Mouse (Mus musculus): ENCODE measurements around the gene Larp4b. TPM values are rescaled to one million over a fixed set of nuclear protein-coding genes. Genes with fewer than 3 reads are reported as not detected.

The Larp4b gene
- total RNA-seq, 2 experiments from 2014 or later = 103 TPM

DNA sequence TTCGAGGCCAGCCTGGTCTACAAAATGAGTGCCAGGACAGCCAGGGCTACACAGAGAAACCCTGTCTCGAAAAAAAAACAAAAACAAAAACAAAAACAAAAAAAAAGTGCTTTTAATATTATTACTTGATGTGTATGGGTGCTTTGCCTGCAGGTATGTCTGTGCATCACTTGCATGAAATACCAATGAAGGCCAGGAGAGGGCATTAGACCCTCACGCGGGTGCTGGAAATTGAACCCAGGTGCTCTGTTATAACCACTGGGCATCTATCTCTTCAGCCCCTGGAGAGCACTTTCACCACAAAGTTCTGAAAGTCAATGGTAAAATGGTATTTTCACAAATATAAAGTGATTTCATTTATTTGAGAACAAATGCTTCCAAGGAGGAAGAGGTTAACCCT lies 101.9 kb downstream of the Larp4b start:
- no peak for DNase-seq (ENCODE audit: extremely low spot score in 1 of 2, low spot score in 2 of 2)
- intact Hi-C loops (cut with DNase I) = no loop called here

DNA sequence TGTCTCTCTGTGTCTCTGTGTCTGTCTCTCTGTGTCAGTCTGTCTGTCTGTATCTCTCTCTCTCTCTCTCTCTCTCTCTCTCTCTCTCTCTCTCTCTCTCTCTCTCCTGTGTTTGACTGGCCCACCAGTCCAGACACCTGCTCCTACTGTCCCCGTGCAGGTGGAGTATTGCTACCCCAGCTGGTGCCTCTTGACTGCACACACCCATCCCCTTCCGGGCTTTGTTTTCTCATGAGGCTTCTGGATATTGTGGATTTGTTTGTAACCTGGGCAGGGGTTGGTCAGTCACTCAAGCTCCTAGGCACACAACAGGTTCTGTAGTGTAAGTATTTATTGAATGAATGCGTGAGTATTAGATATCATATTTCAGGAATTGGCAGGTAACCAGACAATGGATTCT lies 104.4 kb downstream of the Larp4b start:
- intact Hi-C loops (cut with DNase I) = no loop called here
- no peak for DNase-seq (ENCODE audit: extremely low spot score in 1 of 2, low spot score in 2 of 2)

DNA sequence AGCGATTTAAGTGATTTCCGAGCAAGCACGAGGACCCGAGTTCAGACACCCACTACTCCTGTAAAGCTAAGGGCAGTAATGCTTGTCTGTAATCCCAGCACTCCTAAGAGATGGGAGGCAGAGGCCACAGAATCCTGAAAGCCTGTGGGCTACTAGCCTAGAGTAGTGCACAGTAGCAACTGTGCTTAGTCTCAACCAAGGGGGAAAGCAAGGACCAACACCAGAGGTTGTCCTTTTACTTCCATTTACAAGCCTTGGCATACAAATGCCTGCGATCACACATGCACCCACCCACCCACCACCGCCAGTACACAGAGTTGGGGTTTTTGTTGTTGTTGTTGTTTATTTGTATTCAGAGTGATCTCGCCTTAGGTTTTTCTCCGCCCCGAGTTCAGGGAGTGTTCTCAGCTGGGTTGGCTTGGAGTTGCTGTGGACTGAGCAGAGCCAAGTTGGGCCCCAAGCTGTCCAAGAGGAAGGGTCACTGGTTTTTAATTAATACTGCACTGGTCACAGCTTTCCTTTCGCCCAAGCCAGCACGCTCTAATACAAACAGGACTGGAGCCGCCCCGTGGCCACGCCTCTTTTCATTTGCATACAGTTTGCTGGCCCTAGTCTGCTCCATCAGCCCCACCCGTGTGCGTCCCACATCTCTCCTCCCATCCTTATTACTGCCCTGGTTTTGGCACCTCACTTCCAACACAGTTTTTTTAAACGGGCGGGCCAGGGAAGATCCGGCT lies 105.2 kb downstream of the Larp4b start:
- no peak for DNase-seq (ENCODE audit: extremely low spot score in 1 of 2, low spot score in 2 of 2)
- intact Hi-C loops (cut with DNase I) = no loop called here

DNA sequence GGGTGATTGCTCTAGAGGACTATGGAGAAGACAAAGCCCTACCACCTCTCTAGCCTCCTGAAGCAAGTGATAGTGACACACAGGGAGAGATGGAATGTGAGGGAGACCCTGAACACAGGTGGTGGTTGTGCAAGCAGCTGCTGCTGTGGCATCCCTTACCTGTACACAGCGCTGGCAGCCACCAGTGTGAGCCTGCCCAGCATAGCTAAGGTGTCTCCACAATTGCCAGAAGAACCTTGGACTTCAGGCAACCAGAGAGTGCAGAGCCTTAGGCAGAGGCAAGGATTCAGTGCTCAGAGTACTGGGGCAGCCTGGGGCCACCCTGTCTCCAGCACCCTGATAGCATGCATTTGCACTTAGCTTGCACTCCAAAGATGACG lies 105.8 kb downstream of the Larp4b start:
- no peak for DNase-seq (ENCODE audit: extremely low spot score in 1 of 2, low spot score in 2 of 2)
- intact Hi-C loops (cut with DNase I) = no loop called here

DNA sequence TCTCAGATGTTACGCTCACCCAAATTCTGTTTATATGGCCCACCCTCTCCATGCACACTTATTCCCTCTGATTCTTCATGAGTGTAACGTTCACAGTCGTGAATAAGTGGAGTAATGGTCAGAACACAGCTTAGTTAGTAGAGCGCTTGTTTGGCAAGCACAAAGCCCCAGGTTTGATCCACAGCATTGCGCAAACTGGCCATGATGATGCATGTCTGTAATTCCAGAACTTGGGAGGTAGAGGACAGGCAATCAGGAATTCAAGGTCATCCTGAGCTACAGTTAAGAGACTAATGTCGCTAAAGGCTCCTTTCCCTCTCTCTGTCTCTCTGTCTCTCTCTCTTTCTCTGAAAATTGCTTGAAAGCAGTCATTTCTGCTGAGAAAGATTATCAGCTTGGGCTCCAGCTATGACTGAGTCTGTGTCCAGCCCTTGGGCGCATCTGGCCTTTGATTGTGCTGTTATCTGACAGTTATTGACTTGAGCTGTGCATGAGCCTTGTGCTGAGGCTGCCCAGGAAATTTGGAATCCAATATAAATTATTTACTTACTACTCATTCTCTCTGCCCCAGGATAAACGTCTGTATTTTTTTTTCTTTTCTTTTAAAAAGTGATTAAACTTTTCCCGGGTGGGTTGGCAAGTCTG lies 129.2 kb downstream of the Larp4b start:
- DNase-seq (ENCODE audit: extremely low spot score in 1 of 2, low spot score in 2 of 2) = no peak
- intact Hi-C loops (cut with DNase I) = no loop called here

Other genes with a start within 250 kb of the Larp4b start
- 10 to 100 TPM; 82.0 to 91.6 TPM for gene Wdr37, start 222.0 kb upstream of the Larp4b start, total RNA-seq (2021)
- 10 to 100 TPM; 56.5 to 57.7 TPM for gene Idi1, start 208.4 kb upstream of the Larp4b start, total RNA-seq (2021)
- gene Gm9745, start 145.7 kb upstream of the Larp4b start, total RNA-seq (2021) = not detected
- under 1 TPM in 1 of 2 experiments, not detected in 1; 0.18 TPM for gene Idi2, start 141.0 kb upstream of the Larp4b start, total RNA-seq (2021)
- gene Gtpbp4, start 97.8 kb upstream of the Larp4b start, total RNA-seq (2021) = 10 to 100 TPM; 34.0 to 38.9 TPM
- 10 to 100 TPM; 73.8 to 76.1 TPM for gene Dip2c, start 182.6 kb downstream of the Larp4b start, total RNA-seq (2021)